Mouse (Mus musculus) heart, adult 2 months (tissue): ENCODE data around the gene Zfp541. TPM values are rescaled to one million over a fixed set of nuclear protein-coding genes. Genes with fewer than 3 reads are reported as not detected.

Experiments
- DNase-seq, 2 experiments: peaks; one replicate each; pipeline ENCODE4 v3.0.0; 2021
- H3K27ac ChIP-seq: fragments of 200-600 bp; 2 replicates; pipeline ENCODE4 v1.8.1; 2022
- H3K27me3 ChIP-seq: fragments of 200-500 bp; 2 replicates; pipeline ENCODE4 v1.6.1; 2012; ENCODE audit warnings: mild to moderate bottlenecking, low read length, inconsistent platforms, mixed read lengths; ENCODE audit not compliant: control insufficient read depth, insufficient read depth
- H3K36me3 ChIP-seq: fragments of 200-500 bp; 2 replicates; pipeline ENCODE4 v1.6.1; 2012; ENCODE audit warnings: low read length, inconsistent platforms; ENCODE audit not compliant: control insufficient read depth, insufficient read depth
- H3K4me1 ChIP-seq: fragments of 200-500 bp; 2 replicates; pipeline ENCODE4 v1.6.1; 2011; ENCODE audit warnings: low read length; ENCODE audit not compliant: control insufficient read depth, insufficient read depth
- H3K4me3 ChIP-seq: fragments of 200-600 bp; 2 replicates; pipeline ENCODE4 v1.8.1; 2022
- H3K79me2 ChIP-seq: fragments of 200-500 bp; replicated peaks from 2 replicates; pipeline ENCODE4 v1.6.1; 2012; ENCODE audit warnings: mild to moderate bottlenecking, inconsistent platforms, low read length, moderate library complexity, mixed read lengths; ENCODE audit not compliant: control insufficient read depth, insufficient read depth
- H3K9ac ChIP-seq: fragments of 200-500 bp; 2 replicates; pipeline ENCODE4 v1.6.1; 2012; ENCODE audit warnings: low read depth, mild to moderate bottlenecking, control low read depth, inconsistent platforms, low read length, mixed read lengths
- CTCF ChIP-seq: fragments of 200-600 bp; IDR thresholded peaks from 2 replicates; pipeline ENCODE4 v1.8.1; 2022; ENCODE audit warnings: antibody characterized with exemption, mild to moderate bottlenecking, moderate library complexity
- EP300 ChIP-seq: fragments of 200-500 bp; IDR thresholded peaks from 2 replicates; pipeline ENCODE4 v1.6.1; 2011; ENCODE audit warnings: low read depth, low read length, control low read depth; ENCODE audit not compliant: insufficient read depth
- POLR2A ChIP-seq: fragments of 200-500 bp; IDR thresholded peaks from 2 replicates; pipeline ENCODE4 v1.6.1; 2011; ENCODE audit warnings: mild to moderate bottlenecking, low read depth, low read length, control low read depth; ENCODE audit not compliant: insufficient read depth
- WGBS: fragments of 180-500 bp; shearing (Covaris S2); methylation state at CpG from one replicate; pipeline ENCODE4 v1.1.7; 2018; 5-methylcytosine and 5-hydroxymethylcytosine counted together
- intact Hi-C: fragments of 180-260 bp; cut with DNase I; formaldehyde crosslinking; loops from one replicate; pipeline ENCODE4 v1.15.1; 2025
- polyA plus RNA-seq: library from polyadenylated mRNA; depleted of rRNA; stranded (reverse); fragments of >200 nt; gene quantifications from 2 replicates; pipeline ENCODE4 v1.2.3, GENCODE M21; 2012
- total RNA-seq, 2 experiments: library from RNA; stranded (reverse); gene quantifications; 2 replicates each; pipeline ENCODE4 v1.2.3; 2021

Gene Zfp541
- total and polyA plus RNA-seq, 3 experiments: 0.02 TPM; not detected in 2

- under 1% methylated on average over 65 of the region's 69 CpGs for WGBS
- Histone ChIP-seq H3K4me1 (peaks cover 35% of the 10 kb centered on the region), H3K27ac (peak within 1 kb of the TSS; percentile 96), H3K4me3 (peak within 1 kb of the TSS; percentile 90), H3K9ac (peak within 1 kb of the TSS; percentile 84), H3K27me3 (no peaks in the 10 kb centered on the region), H3K36me3 (no peaks in the 10 kb centered on the region; the same call in 1 of the 2 replicates), H3K79me2 (0 out of 2 replicates have a peak, but pooled peaks cover 3% of the 10 kb centered on the region)
- TF ChIP-seq CTCF (no peak), EP300 (no peak), POLR2A (peak; percentile 66)
- peak; percentile 90 to 91 for DNase-seq
- intact Hi-C loops: loop anchor here (5.0 kb wide), 1 partner anchor 125 kb away; the partner anchor contains the start of gene Selenow
These were observed 14.1 kb upstream of the Zfp541 start, which contains the start of gene Bicra for GRCm38 (mm10) chr7:16047338-16048146. Gene Bicra (minus strand): TSS chr7:16047921.

GRCm38 (mm10) chr7:16048164-16048564 is 13.4 kb upstream of the Zfp541 start:
- H3K27ac ChIP-seq: peak overlapping the region; percentile 96
- intact Hi-C loops: loop anchor here (5.0 kb wide), 1 partner anchor 126 kb away; the partner anchor contains the start of gene Selenow
- H3K9ac ChIP-seq: peak overlapping the region; percentile 84
- H3K4me1 ChIP-seq: peaks cover 29% of the 10 kb centered on the region
- peak overlapping the region; percentile 90 for H3K4me3 ChIP-seq
- H3K36me3 ChIP-seq: no peaks in the 10 kb centered on the region
- WGBS: under 1% methylated on average over 20 of the region's 20 CpGs
- peak; percentile 98 to 99 for DNase-seq
- TF ChIP-seq POLR2A (peak; percentile 89), CTCF (no peak), EP300 (0 out of 2 replicates have a peak, but pooled peaks have one; percentile 20)
- H3K79me2 ChIP-seq: 0 out of 2 replicates have a peak, but pooled peaks cover 3% of the 10 kb centered on the region
- H3K27me3 ChIP-seq: no peaks in the 10 kb centered on the region

- no peak for TF ChIP-seq POLR2A
- TF ChIP-seq EP300: no peak
- TF ChIP-seq CTCF: no peak
- peaks cover 25% of the 10 kb centered on the region for H3K4me1 ChIP-seq
These were observed 12.7 kb upstream of the Zfp541 start for GRCm38 (mm10) chr7:16048675-16049575.

GRCm38 (mm10) chr7:16049576-16049915 is 12.1 kb upstream of the Zfp541 start:
- no peak for DNase-seq
- TF ChIP-seq CTCF (no peak), POLR2A (no peak), EP300 (no peak)
- H3K27me3 ChIP-seq: no peaks in the 10 kb centered on the region
- 0 out of 2 replicates have a peak, but pooled peaks cover 1% of the 10 kb centered on the region for H3K79me2 ChIP-seq
- no peaks in the 10 kb centered on the region for H3K36me3 ChIP-seq
- H3K9ac ChIP-seq: no peak overlapping the region
- intact Hi-C loops: loop anchor here (5.0 kb wide), 1 partner anchor 127 kb away; the partner anchor contains the start of gene Selenow
- peak overlapping the region; percentile 72; the same call in 1 of the 2 replicates for H3K27ac ChIP-seq
- H3K4me3 ChIP-seq: no peak overlapping the region
- H3K4me1 ChIP-seq: peaks cover 20% of the 10 kb centered on the region
- 76% methylated on average over 7 of the region's 7 CpGs for WGBS

More at GRCm38 (mm10) chr7:16048675-16049575, 12.7 kb upstream of the Zfp541 start:
- Histone ChIP-seq H3K9ac (peak overlapping the region; percentile 84), H3K36me3 (no peaks in the 10 kb centered on the region), H3K79me2 (0 out of 2 replicates have a peak, but pooled peaks cover 3% of the 10 kb centered on the region), H3K27me3 (no peaks in the 10 kb centered on the region), H3K27ac (peak overlapping the region; percentile 72), H3K4me3 (peak overlapping the region; percentile 90)
- 6% methylated on average over 36 of the region's 36 CpGs for WGBS
- intact Hi-C loops: loop anchor here (5.0 kb wide), 1 partner anchor 127 kb away; the partner anchor contains the start of gene Selenow
- no peak for DNase-seq

- TF ChIP-seq CTCF (no peak), EP300 (no peak), POLR2A (no peak)
- WGBS: 83% methylated on average over 3 of the region's 3 CpGs
These were observed 11.0 kb upstream of the Zfp541 start for GRCm38 (mm10) chr7:16050600-16050999.

More at GRCm38 (mm10) chr7:16050600-16050999, 11.0 kb upstream of the Zfp541 start:
- intact Hi-C loops: no loop called here
- no peaks in the 10 kb centered on the region for H3K27me3 ChIP-seq
- no peak overlapping the region for H3K4me3 ChIP-seq
- H3K4me1 ChIP-seq: peaks cover 11% of the 10 kb centered on the region
- H3K36me3 ChIP-seq: no peaks in the 10 kb centered on the region
- H3K27ac ChIP-seq: no peak overlapping the region
- DNase-seq: no peak
- H3K79me2 ChIP-seq: no peaks in the 10 kb centered on the region
- no peak overlapping the region for H3K9ac ChIP-seq
